Mouse (Mus musculus): ENCODE data around the gene Olfr31. TPM values are rescaled to one million over a fixed set of nuclear protein-coding genes. Genes with fewer than 3 reads are reported as not detected.

Olfr31 gene
- polyA plus RNA-seq, 1 experiment from 2014 or later = 0.05 TPM

DNA sequence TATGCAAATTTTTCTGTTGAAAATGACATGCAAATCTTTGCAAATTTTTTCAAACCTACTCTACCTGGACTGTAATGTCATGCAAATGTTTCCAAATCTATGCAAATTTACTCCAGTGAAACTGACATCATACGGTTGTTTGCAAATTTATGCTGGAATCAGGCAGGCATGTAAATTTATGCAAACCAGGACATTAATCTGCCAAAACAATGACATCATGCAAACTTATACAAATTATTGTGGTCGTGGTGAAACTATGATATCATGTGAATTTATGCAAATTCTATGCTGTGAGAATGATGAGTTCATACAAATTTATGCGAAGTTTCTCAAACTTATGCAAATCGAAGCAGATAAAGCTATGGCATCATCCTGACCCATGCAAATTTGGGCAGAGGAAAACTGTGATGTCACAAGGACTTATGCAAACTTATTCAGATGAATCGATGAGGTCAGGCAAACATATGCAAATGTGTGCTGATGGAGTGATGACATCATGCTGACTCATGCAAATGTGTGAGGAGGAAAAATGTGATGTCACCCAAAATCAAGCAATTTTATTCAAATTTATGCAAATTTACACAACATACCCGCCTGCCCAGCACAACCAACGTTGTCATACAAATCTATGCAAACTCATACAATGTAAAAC is 30.6 kb downstream of the Olfr31 start:
- no peak overlapping the region for H3K4me2 ChIP-seq (ENCODE audit: low read length)
- H3K4me3 ChIP-seq (replicated peaks; ENCODE audit: low read depth, low read length) = no peak overlapping the region
- no peaks in the 10 kb centered on the region for H3K27me3 ChIP-seq (ENCODE audit: control insufficient read depth, insufficient read depth, low read length)
- ATAC-seq (ENCODE audit: low FRiP score, low TSS enrichment) (no peak), DNase-seq (peak; percentile 66)
- H3K9ac ChIP-seq (replicated peaks; ENCODE audit: low read length) = no peak overlapping the region
- no peaks in the 10 kb centered on the region for H3K4me1 ChIP-seq (ENCODE audit: control insufficient read depth, insufficient read depth, low read length)
- WGBS = 84% methylated on average over 7 of the region's 7 CpGs
- peaks cover 38% of the 10 kb centered on the region for H3K9me3 ChIP-seq (ENCODE audit: control insufficient read depth, low read length)
- H3K36me3 ChIP-seq (ENCODE audit: control insufficient read depth, insufficient read depth, low read length) = no peaks in the 10 kb centered on the region
- H3K27ac ChIP-seq (replicated peaks; ENCODE audit: low read depth, low read length) = no peak overlapping the region

DNA sequence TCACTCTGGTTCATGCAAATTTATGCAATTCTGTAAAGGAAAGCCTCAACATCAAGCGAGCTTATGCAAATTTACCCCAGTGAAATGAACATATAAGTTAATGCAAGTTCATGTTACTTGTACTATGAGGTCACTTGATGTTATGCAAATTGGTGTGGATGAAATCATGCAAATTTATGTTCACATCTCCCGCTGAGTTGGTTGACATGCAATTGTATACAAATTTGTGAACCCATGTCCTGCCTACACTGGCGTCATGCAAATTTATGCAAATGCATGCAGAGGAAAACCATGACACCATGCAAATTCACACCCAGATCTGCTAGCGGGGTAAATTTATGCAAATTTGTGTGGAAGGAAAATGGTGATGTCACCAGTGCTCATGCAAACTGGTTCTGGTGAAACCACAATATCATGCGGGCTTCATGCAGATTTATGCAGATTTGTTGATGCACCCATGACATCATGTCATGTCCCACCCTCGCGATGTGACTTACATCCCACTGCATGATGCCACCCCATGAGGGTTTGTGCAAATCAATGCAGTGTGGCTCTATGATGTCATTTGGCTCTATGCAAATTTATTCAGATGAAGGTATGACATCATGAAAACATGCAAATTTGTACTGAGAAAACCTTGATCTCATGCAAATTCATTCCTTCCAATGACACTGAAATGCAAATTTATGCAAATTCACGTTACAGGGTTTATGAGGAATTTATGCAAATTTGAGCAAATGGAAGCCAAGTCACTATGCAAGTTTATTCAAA is 31.3 kb downstream of the Olfr31 start:
- H3K9me3 ChIP-seq (ENCODE audit: control insufficient read depth, low read length) = peaks cover 31% of the 10 kb centered on the region
- no peaks in the 10 kb centered on the region for H3K4me1 ChIP-seq (ENCODE audit: control insufficient read depth, insufficient read depth, low read length)
- H3K27me3 ChIP-seq (ENCODE audit: control insufficient read depth, insufficient read depth, low read length) = no peaks in the 10 kb centered on the region
- H3K4me2 ChIP-seq (ENCODE audit: low read length) = no peak overlapping the region
- H3K4me3 ChIP-seq (replicated peaks; ENCODE audit: low read depth, low read length) = no peak overlapping the region
- WGBS = 79% methylated on average over 8 of the region's 8 CpGs
- ATAC-seq (ENCODE audit: low FRiP score, low TSS enrichment) (peak; percentile 19; the same call in 1 of the 2 replicates), DNase-seq (no peak)
- no peak overlapping the region for H3K27ac ChIP-seq (replicated peaks; ENCODE audit: low read depth, low read length)
- H3K36me3 ChIP-seq (ENCODE audit: control insufficient read depth, insufficient read depth, low read length) = no peaks in the 10 kb centered on the region
- no peak overlapping the region for H3K9ac ChIP-seq (replicated peaks; ENCODE audit: low read length)

DNA sequence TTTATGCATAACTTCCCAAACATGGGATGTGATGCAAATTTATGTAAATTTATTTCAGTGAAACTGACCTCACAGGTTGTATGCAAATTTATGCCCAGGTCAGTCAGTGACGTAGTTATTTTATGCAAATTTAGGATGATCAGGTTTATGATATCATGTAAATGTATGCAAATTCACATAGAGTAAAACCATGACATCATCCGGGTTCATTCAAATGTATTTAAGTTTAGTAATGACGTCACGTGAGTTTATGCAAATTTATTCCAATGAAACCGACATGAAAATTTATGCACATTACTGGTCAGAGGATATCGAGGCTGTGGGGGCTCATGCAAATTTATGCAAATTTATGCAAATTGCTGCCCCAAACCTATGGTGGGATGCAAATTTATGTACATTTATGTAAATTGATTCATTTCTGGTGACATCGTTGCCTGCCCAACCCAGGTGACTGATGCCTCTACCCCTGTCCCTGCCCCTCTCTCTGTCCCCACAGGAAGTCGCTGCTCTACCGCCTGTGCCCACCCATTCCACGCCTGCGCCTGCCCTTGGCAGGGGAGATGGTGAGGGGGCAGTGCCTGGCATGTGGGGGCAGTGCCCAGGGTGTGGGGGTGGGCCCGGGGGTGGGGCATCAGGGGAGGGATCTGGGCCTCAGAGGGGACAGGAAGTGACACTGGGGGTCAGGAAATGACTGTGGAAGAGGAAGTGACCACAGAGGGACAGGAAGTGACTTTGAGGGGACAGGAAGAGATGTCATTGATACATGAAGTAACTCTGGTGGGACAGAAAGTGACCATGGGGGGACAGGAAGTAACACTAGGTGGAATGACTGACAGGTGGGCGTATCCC is 32.1 kb downstream of the Olfr31 start:
- Histone ChIP-seq H3K27ac (replicated peaks; ENCODE audit: low read depth, low read length) (no peak overlapping the region), H3K9me3 (ENCODE audit: control insufficient read depth, low read length) (peaks cover 23% of the 10 kb centered on the region), H3K4me1 (ENCODE audit: control insufficient read depth, insufficient read depth, low read length) (no peaks in the 10 kb centered on the region), H3K9ac (replicated peaks; ENCODE audit: low read length) (no peak overlapping the region), H3K4me3 (replicated peaks; ENCODE audit: low read depth, low read length) (no peak overlapping the region), H3K4me2 (ENCODE audit: low read length) (no peak overlapping the region), H3K27me3 (ENCODE audit: control insufficient read depth, insufficient read depth, low read length) (no peaks in the 10 kb centered on the region), H3K36me3 (ENCODE audit: control insufficient read depth, insufficient read depth, low read length) (no peaks in the 10 kb centered on the region)
- DNase-seq = peak; percentile 68
- ATAC-seq (ENCODE audit: low FRiP score, low TSS enrichment) = peak; percentile 36
- 67% methylated on average over 13 of the region's 13 CpGs for WGBS

DNA sequence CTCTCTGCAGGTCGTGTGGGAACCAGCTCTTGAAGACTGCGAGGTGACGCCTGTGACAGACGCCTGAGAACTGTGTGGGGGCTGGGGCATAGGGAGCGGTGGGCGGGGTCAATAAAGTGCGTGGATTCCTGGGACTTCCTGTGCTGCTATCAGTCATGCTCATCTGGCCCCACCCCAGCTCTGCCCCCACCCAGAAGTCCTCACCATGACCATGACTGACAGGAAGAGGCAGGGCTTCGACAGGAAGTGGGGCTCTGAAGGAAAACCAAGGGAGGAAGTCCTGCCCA is 32.7 kb downstream of the Olfr31 start:
- no peak overlapping the region for H3K27ac ChIP-seq (replicated peaks; ENCODE audit: low read depth, low read length)
- no peak for ATAC-seq (ENCODE audit: low FRiP score, low TSS enrichment)

More for the DNA sequence above, 32.7 kb downstream of the Olfr31 start:
- H3K36me3 ChIP-seq (ENCODE audit: control insufficient read depth, insufficient read depth, low read length) = no peaks in the 10 kb centered on the region
- H3K9ac ChIP-seq (replicated peaks; ENCODE audit: low read length) = no peak overlapping the region
- H3K9me3 ChIP-seq (ENCODE audit: control insufficient read depth, low read length) = peaks cover 18% of the 10 kb centered on the region; the same call in 1 of the 2 replicates
- 95% methylated on average over 8 of the region's 8 CpGs for WGBS
- no peak overlapping the region for H3K4me3 ChIP-seq (replicated peaks; ENCODE audit: low read depth, low read length)
- H3K4me1 ChIP-seq (ENCODE audit: control insufficient read depth, insufficient read depth, low read length) = no peaks in the 10 kb centered on the region
- DNase-seq = peak; percentile 0
- no peak overlapping the region for H3K4me2 ChIP-seq (ENCODE audit: low read length)
- no peaks in the 10 kb centered on the region for H3K27me3 ChIP-seq (ENCODE audit: control insufficient read depth, insufficient read depth, low read length)

Other genes starting within 250 kb of the Olfr31 start
- gene Psmd6, start 201.8 kb upstream of the Olfr31 start, polyA plus RNA-seq (2014; fragmentation: Nextera tagmentation; extraction: Ambion mirVana) = 240 and 278 TPM in 2 replicates
- not detected in 2 replicates for gene Olfr720, start 136.0 kb upstream of the Olfr31 start, polyA plus RNA-seq (2014; fragmentation: Nextera tagmentation; extraction: Ambion mirVana)
- gene Il3ra, start 23.4 kb downstream of the Olfr31 start, polyA plus RNA-seq (2014; fragmentation: Nextera tagmentation; extraction: Ambion mirVana) = 2.4 TPM in 2 replicates
- not detected in 2 replicates for gene Olfr721-ps1, start 78.5 kb downstream of the Olfr31 start, polyA plus RNA-seq (2014; fragmentation: Nextera tagmentation; extraction: Ambion mirVana)

Measured in midbrain, embryonic 14.5 days (tissue).